Mouse (Mus musculus) lung, postnatal 4 days (tissue): Measurements from ENCODE around the gene Sdf2l1.

Source experiments
- DNase-seq, 2 experiments: peaks; one replicate each; pipeline ENCODE4 v3.0.0; 2021

Gene Sdf2l1

GRCm38 (mm10) chr16:17121569-17121968 is 10.6 kb downstream of the Sdf2l1 start:
- DNase-seq, result no peak

GRCm38 (mm10) chr16:17117309-17117799 is 14.8 kb downstream of the Sdf2l1 start:
- DNase-seq, result no peak

GRCm38 (mm10) chr16:17110771-17111743 is 21.1 kb downstream of the Sdf2l1 start, which contains the start of gene Ppil2:
TSS of gene Ppil2 (minus strand) at chr16:17111257.
- peak; percentile 67 to 77 for DNase-seq

GRCm38 (mm10) chr16:17104600-17104999 is 27.6 kb downstream of the Sdf2l1 start:
- DNase-seq, result peak; percentile 28 to 64

- peak in 1 of 2 experiments; percentile 31 for DNase-seq
These were observed 29.5 kb downstream of the Sdf2l1 start for GRCm38 (mm10) chr16:17102630-17103220.

- DNase-seq, result no peak
These were observed 35.2 kb downstream of the Sdf2l1 start for GRCm38 (mm10) chr16:17096938-17097337.

- peak in 1 of 2 experiments; percentile 17 for DNase-seq
These were observed 43.8 kb downstream of the Sdf2l1 start for GRCm38 (mm10) chr16:17088346-17088745.

- DNase-seq, result no peak
These were observed 45.5 kb downstream of the Sdf2l1 start for GRCm38 (mm10) chr16:17086669-17087193.

GRCm38 (mm10) chr16:17086241-17086640 is 45.9 kb downstream of the Sdf2l1 start:
- no peak for DNase-seq

- DNase-seq, result peak in 1 of 2 experiments; percentile 37
These were observed 46.5 kb downstream of the Sdf2l1 start for GRCm38 (mm10) chr16:17085636-17086035.

GRCm38 (mm10) chr16:17082121-17082792 is 49.9 kb downstream of the Sdf2l1 start:
- peak; percentile 51 to 75 for DNase-seq
